Mouse (Mus musculus): ENCODE data around the gene Tial1.

Tial1 gene

DNA sequence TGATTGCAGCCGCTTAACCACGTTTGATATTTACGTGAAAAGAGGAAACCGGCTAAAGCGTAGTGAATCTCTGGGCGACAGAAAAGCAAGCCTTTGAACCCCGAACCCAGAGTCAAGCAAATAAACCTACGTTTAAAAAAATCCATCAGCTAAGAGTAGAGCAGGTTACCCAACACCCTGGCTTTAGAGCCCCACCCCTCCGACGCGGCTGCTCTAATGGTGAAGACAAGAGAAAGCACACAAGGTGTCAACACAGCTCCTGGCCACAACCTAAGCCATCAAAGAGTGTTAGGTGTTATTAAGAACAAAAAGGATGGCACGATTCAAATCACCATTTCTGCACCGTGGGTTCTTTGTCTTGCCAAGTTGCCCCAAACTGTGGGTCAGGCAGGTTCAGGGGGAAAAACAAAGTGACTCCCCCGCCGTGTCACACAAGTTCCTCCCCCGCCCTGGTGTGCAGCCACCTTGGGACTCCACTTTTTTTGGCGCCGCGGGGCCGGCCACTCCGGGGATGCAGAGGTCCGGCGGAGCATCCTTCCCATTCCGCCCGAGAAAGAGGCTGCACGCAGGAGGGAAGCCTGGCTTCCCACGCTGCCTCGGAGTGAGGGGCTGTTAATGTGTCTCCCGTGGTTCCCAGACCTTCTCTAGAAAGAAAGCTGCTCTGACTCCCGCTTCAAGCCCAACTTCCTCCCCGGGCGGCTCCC lies 44.1 kb downstream of the Tial1 start:
- peak; percentile 10 for DNase-seq (ENCODE audit: inconsistent ontology term)

GRCm38 (mm10) chr7:128416664-128417063 lies 44.9 kb downstream of the Tial1 start:
- no peak for DNase-seq (ENCODE audit: inconsistent ontology term)

DNA sequence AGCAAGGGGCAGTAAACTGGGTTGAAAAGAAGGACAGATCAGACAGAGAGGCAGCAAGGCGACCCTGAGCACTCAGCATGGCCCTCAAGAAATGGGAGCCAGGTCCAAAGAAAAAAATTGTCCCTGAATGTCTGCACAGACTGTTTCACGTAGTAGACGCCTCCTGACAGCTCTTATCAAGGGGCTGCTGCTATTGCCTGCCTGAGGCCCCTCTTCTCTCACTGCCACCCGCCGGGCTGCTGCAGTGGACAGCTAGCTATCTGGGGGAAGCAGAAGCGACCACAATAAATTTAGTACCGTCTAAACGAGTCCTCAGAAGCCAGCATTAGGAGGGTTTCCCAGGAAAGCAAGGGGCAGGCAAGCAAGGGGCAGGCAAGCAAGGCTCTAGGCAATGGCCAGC lies 47.1 kb downstream of the Tial1 start:
- DNase-seq (ENCODE audit: inconsistent ontology term) = no peak

- DNase-seq (ENCODE audit: inconsistent ontology term) = no peak
These were observed 49.3 kb downstream of the Tial1 start for GRCm38 (mm10) chr7:128412071-128412833.

DNA sequence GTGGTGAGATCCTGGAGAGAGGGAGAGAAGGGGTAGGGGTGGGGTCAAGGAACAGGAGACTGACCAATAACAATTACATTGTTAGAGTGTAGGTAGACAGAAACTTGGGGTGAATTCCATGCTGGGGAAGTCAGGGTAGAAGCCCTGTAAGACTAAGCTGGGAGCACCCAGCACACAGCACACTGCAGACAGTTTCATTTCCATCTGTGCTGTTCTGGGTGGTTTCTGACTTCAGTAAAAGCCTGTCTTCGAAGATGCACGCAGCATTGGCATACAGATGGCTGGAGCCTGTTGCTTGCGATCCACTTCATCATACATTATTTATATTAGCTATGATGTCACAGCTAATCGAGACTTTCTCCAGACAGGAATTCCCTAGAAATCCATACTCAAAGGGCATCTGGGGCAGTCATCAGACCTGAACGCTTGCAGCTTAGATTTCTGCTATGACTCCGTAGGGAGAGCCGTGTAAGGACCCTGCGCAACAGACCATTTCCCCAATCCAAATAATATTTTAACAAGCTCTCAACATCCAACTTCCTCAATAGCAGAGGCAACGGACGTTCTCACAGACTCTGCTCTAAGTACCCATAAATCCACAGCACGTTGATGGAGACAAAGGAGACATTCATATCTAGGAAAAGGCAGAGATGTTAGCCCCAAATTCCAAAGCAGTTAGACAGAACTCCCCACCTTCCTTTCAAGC lies 50.7 kb downstream of the Tial1 start:
- DNase-seq (ENCODE audit: inconsistent ontology term) = no peak

GRCm38 (mm10) chr7:128408265-128408664 lies 53.3 kb downstream of the Tial1 start:
- no peak for DNase-seq (ENCODE audit: inconsistent ontology term)

- no peak for DNase-seq (ENCODE audit: inconsistent ontology term)
These were observed 57.5 kb downstream of the Tial1 start for GRCm38 (mm10) chr7:128403988-128404387.

GRCm38 (mm10) chr7:128403586-128403985 lies 57.9 kb downstream of the Tial1 start:
- DNase-seq (ENCODE audit: inconsistent ontology term) = no peak

- DNase-seq (ENCODE audit: inconsistent ontology term) = no peak
These were observed 58.4 kb downstream of the Tial1 start for GRCm38 (mm10) chr7:128403128-128403527.

DNA sequence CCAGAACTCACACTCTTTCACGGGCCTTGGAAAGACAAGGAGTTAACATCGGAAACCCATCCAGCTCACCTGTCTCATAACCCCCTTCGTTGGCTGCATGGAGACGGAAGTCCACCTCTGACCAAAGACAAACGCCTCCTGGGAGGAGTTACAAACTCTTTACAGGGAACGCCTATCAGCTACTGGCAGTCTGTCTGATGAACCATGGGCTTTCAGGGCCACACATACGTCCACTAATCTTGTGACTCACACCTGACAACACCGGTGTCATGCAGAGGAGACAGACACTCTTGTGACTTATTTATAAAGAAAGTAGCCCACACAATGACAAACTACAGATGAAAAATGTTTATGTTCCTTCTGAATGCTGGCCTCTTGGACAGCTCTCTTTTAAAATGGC lies 58.9 kb downstream of the Tial1 start:
- DNase-seq (ENCODE audit: inconsistent ontology term) = no peak

GRCm38 (mm10) chr7:128398664-128399063 lies 62.9 kb downstream of the Tial1 start:
- no peak for DNase-seq (ENCODE audit: inconsistent ontology term)

- DNase-seq (ENCODE audit: inconsistent ontology term) = no peak
These were observed 64.5 kb downstream of the Tial1 start for GRCm38 (mm10) chr7:128397066-128397465.

GRCm38 (mm10) chr7:128393756-128394155 lies 67.8 kb downstream of the Tial1 start:
- DNase-seq (ENCODE audit: inconsistent ontology term) = no peak

- no peak for DNase-seq (ENCODE audit: inconsistent ontology term)
These were observed 68.6 kb downstream of the Tial1 start for GRCm38 (mm10) chr7:128392972-128393314.

DNA sequence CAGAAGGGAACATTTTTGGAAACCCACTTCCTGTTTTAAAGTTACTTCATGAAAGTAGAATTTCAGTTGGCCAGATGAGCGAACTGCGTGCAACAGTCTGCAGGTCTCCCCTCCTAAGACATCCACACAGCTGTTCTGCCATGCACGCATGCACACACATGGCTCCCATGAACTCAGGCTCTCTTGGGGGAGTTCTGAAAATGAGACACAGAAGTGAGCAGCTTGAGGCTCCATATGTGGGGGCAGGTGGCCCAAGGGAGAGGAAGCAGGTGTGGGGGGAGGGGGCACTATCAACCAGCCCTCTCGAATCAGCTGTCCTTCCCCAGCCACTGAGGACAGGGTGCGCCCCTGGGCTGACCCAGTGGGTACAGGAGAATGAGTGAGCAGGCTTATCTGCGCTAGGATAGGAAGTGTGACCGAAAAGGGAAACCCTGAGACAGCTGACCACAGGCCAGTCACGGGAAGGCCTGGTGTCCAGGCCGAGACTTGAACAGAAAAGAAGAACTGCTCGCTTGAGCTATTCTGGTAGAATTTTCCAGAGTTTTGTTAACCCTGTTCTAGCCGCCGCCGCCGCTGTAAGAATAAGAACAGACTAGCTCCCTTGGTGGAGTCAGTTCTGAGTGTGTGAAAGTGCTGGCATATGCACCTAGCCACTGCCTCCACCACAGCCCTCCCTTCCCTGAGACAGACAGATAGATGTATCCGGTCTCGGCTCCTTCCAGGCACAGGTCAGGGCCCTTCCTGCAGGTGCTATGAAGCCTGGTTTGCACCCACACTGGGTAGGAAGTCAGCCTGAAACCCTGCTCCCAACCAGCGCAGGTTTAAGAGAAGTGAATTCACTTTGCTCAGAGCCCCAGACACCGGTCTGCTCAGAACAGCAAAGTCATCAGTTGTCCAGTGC lies 69.2 kb downstream of the Tial1 start:
- no peak for DNase-seq (ENCODE audit: inconsistent ontology term)

- no peak for DNase-seq (ENCODE audit: inconsistent ontology term)
These were observed 70.1 kb downstream of the Tial1 start for GRCm38 (mm10) chr7:128391267-128392057.
